Mouse (Mus musculus) adrenal gland, postnatal 4 days (tissue): ENCODE measurements at regions not wholly inside any gene's neighbourhood (a gene's known extent, or its start where the extent isn't known, plus 50 kb on each side); places are given as distances from the start of the nearest gene placed in this dataset.

Experiments used
- DNase-seq, 2 experiments: peaks; one replicate each; pipeline ENCODE4 v3.0.0; 2021 to 2022; ENCODE audit warnings: low spot score in 2 of 2, mixed read lengths in 2 of 2

DNA sequence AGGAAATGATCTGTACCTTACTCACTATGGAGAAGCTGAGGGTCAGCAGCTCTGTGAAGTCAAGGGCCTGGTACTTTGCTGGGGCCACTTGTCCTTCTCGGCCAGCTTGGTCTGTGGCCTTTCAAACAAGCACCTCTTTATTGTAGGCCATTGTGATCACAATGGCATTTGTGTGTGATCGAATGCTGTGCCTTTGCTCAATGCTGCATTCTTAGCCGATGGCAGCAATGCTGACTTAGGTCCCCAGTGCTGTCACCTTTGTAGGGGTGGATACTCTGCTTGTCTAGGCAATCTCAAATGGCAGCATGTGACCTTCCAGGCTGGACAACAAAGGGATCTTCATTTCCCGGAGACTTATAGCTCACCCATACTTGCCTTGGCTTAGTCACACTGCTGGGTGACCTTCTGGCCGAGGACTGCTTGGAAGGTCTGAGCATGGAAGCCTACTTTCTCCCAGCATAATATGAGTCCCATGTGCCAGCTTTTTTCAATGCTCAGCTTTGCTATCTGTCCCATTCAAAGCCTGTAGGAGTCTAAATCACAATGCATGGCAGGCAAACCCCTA is 100.4 kb upstream of the Shh start:
- DNase-seq = no peak

DNA sequence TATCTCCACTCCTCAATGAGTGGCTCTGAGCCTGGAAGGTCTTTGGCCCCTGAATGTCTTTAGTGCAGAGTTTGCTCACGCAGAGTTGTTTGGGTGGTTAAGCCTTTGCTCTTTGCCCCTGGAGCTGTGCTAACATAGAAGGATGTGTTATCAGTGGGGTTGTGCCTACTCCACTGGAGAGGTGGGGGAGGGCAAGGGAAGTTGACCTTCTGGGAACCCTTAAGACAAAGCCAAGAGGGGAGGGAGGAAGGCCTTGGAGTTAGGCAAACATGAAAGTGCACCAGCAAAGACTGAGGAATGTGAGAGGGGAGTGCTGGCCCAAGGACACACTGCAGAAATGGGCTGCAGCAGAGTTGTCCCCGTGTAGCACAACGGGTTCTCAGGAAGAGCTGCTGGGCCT is 96.3 kb upstream of the Shh start:
- DNase-seq = no peak

DNA sequence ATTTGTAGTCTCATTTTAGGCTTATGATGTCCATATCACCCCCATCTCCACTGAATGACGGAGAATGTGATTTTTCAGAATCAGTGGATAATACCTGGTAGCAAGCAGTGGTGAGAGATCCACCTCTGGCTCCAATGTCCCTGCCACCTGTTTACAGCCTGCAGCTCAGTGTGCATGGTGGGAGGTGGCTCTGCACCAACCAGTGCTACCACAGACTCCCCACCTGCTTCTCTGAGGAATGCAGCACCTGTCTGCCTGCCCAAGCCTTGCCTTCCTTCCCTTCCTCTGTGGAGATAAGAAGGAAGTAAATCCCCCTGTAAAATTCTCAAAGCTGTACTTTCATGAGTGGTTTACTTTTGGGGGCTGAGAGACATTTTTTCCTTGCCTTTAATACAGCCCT is 95.9 kb upstream of the Shh start:
- DNase-seq = no peak

DNA sequence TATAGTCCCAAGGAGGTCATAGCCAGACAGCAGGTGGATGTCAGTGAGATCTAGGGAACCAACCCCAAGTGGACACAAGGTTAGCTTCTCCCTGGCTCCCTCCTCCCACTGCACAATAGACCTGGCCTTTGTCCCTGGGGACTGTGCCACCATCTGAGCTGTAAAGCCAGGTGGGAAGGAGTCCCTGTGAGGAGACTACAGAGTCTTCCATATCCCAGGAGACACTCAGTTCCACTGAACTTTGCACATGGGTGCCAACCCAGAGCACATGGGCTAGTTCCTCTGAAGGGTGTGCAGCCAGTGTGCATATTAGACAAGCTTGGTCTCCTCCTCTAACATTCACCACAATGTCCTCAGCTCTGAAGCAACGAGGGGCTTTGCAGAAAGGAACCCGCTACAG is 86.5 kb upstream of the Shh start:
- no peak for DNase-seq

DNA sequence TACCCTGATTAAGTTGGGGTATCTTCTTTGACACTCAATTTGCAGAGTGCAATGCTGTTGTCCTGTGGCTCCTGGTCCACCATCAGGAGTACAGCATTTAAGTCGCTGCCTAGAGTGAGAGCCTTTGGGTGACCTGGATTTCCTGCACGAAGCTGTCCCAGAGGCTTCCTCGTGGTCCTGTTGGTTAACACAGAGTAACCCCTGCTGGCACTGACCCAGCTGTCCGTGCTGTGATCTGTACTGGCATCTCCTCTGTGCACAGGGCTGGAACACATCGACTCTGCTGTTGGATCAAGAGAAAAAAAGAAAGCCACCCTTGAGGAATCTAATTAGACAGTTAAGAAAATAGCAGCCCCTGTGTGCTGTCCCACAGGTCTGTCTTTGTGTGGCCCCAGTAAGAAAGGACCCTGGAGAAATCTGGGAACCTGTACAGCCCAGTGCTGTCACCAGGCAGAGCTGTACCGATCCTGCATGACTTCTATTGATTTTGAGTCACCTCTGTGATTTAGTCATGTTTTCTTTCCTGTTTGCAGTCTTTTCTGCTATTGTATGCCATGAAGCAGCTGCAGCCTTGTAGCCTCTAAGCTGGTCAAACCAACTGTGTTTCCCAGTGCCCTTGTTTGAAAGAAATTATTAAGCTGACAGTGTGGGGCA is 63.3 kb upstream of the Shh start:
- DNase-seq = no peak

DNA sequence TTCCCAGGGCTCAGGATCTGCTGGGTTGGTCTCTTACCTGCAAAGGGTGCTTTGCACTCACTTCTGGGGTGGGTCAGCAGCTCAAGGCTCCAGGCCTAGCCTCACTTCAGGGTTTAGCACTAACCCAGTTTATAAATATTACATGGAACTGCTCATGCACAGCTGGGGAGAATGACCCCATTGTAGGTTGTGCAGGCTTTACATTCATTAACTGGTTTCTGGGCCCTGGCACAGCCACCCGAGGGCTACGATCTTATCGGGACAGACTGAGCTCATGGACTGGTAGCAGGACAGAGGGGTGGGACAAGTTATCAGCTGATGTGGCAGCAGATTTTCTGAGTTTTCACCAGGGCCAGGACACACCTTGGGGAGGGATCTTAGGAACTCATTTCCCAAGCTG is 59.4 kb upstream of the Shh start:
- DNase-seq = no peak

DNA sequence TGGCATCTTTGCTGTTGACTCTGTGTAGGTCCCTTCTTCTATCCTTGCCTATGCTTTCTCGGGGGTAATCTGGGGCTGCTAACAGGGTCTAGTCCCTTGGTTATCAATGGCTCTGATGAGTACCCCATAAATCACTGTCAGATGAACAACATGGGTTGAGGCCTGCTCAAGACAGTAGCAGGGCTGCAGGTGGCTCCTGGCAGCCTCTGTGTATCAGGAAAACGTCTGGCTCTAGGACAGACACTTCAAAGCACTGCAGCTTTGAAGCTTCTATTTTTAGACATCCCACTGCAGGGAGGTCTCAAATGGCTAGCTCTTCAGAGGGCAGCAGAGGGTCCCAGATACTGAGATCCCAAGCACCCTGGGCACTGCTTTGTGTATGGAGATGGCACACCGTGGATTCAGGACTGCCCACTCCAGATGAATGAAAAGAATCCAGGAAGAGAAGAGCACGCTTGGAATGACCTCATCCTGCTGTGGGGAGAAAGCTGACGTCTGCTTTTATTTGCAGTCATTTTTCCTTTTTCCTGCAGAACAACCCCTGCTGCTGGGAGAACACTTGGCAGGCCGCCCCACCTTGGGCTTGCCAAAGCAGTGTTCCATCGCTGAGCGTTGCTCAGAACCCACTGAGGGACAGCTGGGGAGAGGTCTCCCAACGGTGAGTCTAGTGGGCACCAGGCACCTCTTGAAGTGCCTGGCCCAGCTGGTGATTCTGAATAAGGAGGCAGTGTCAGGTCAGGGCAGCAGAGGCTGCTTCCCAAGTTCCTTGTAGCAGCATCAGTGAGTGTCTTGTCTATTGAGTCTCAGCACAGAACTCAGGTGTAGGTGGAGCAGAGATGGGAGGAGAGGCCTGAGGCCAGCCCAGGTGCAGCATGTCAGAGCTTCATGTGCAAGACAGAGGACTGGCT is 54.0 kb upstream of the Shh start:
- no peak for DNase-seq

DNA sequence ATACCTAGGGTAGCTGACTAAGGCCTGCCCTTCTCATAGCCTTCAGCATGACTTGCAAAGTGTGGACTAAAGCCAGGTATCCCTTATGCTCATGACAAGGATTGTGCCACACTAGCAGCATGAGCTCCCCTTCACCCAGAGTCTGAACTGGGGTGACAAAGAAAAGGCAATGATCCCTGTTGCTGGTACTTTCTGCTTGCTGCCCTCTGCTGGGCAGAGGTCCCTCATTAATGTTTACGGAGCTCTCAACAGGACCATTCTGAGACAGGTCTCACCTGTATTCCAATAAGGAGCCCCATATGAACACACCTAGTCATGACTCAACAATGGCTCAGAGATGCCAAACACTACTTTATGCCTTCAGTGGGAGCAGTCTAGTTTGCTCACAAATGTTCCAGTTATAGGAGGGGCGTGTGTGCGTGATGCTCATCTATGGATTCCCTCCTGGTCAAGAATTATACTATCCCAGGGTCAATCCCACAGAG is 52.0 kb upstream of the Shh start:
- no peak for DNase-seq
